Mouse (Mus musculus) ZHBTc4 (cell line): ENCODE results near the gene Grm8.

ENCODE experiments used
- DNase-seq: peaks from one replicate; pipeline ENCODE4 v3.0.0-alpha.2; 2011; ENCODE audit warnings: low read depth, low spot score

Gene Grm8

DNA sequence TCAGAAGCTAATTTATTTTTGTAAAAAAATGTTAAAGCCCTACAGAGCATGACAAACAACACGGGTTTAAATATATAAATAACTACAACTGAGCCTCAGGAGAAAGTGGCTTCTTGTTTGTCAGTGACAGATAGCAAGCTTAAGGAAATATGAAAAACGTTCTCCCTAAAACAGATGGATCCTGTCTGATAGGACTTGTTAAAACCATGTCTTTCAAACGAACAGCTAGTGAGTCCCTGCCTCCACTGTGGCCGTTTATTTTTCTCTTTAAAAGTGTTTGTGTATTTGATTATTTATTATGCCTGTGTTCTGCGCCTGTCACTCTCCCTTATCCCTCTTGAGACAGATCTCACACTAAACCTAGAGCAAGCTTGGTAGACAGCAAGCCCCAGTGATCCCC lies 489.9 kb downstream of the Grm8 start:
- no peak for DNase-seq

DNA sequence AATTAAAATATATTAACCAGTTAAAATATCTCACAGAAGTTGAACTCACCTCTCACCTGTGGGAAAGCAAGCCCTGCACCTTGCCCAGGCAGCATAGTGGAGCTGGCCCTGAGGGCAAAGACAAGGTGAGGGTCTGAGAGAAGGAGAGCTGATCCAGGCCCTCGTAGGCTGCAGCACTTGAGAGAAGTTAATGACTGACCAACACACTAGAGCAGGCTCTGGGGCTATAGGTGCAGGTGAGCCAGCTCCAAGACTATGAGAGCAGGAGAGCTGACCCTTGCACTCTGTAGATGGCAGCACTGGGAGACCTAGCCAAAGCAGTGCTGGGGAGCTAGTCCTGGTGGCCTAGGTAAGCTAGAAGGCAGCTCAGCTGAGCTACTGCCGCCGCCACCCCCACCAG lies 499.1 kb downstream of the Grm8 start:
- peak; percentile 15 for DNase-seq

DNA sequence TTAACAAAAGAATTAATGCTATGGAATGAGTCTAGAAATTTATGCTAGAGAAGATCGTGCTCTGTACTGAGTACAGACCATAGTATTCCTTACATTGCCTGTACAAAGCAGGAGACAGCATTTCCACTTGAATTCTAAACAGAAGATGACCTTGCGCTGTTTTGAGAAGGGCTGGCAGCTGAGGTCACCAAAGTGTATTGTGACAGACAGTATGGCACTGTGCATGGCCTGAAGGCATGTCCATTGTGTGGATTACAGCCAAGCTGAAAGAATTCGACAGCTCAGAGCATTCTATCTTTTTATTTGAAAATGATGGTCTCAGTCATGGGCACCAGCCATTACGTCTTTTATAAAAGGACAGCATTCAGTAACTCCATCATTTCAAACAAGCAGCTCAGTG lies 517.5 kb downstream of the Grm8 start:
- DNase-seq: peak; percentile 43

DNA sequence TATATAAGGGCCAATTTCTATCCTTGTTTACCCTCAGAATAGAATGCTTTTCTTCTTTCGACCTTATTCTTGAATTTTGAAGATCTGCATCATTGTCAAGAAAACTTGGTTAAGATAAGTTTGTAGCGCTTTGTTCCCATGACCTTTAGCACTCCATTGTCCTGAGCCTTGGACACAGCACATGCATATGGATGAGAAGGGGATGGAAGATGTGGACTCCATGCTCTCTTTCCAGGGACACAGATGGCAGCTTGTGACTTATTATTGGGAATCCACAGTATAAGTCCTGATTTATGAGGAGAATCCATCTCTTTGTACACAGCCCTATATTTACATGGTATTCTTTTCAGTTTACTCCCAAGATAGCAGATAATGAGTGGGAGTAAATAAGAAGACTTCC lies 554.5 kb downstream of the Grm8 start:
- no peak for DNase-seq

DNA sequence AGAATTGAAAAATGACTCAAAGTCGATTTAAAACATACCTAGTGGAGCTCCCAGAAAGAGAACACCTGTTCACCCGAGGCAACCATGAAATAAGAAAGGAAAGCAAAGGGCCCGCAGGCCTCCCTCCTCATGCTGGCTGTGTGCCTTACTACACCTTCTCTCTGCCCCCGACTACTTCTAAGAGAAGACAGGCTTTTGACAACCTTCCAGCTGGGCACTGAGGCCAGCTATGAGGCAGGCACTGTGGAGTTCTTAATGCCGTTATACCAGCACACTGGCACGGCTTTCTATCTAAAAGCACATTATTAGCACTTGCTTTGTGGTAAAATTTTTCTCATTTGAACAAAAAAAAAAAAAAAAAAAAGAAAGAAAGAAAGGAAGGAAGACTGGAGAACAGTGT lies 589.5 kb downstream of the Grm8 start:
- DNase-seq: no peak

DNA sequence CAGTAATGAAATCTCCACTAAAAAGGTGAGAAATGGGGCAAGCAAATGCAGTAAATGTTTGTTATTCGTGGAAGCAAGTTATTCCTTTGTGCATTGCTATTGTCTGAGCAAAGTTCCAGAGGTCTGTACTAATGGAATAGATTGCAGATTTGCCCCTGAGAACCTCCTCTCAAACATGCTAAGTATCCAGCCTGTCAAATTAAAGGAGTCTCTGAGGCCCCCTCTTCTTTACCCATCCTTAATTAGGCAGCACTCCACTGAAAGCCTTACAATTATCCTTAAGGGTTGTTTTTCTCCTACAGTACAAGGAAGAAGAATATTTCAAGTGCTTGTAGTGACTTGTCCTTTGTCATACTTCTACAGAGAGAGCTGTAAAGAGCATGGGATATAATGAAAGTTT lies 617.4 kb downstream of the Grm8 start:
- no peak for DNase-seq

DNA sequence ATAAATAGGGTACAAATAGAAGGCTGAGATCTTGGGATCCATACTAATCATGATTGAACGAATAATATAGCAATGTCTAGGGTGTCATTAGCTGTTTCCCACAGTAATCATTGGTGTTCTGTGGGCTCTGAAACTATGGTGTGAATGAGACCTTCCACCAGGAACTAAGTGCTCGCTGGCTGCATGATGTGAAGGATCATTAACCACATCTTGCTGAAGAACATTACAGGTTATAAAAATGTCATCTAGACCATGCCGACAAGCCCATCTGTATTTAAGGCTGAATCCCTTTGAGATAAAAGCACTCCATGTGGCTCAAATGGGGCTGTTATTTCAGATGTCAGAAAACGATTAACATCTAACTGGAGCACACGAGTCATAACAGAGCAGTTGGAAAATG lies 674.0 kb downstream of the Grm8 start:
- no peak for DNase-seq

DNA sequence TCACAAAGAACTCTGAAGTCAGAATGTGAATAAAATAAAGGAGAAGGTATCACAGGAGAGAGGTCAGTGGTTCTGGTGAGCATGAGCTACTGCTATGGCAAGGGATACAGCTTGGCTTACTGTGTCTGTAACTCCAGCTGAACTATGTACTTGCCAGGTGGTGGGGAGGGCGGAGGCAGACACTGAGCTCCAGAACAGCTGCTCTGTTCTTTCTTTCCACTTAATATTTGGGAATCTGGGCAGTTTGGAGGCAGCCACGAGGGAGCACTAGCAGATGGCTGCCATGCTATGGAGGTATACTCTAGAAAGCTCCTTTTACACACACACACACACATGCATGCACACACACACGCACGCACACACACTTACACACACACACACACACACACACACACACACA lies 726.5 kb downstream of the Grm8 start:
- no peak for DNase-seq

DNA sequence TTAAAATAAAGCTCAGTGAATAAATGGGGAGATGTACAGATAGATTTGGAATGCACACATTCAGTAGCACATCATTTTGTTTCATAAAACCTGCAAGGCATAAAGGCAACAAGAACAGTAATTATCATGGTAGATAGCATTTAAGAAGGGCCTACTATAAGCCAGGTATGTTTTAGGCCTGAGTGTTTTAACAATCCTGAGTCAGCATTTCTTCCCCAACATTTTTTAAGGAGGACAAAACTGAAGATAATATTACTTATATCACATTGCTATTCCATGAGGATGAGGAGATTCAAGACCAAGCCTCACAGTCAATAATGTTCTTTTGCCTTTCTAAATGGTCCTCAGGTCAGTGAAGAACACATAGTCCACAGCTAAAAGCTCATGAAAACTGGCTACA lies 762.6 kb downstream of the Grm8 start:
- no peak for DNase-seq

DNA sequence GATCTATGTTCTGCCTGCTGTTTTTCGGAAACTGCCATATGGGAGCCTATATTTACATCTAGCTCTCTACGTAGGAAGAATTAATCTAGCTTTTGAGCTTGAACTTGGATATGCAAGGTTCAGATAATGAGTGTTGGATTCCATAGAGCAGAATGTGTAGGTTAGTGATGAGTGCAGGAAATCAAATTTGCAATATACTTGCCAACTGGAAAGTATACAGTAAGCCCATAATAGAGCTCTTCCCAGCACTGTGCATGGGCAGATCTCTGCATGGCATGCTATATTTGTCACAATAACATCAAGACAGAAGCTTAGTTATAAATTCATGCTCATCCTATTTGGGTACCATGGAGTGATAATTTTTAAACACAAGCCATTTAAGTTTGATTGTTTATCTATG lies 763.9 kb downstream of the Grm8 start:
- no peak for DNase-seq

DNA sequence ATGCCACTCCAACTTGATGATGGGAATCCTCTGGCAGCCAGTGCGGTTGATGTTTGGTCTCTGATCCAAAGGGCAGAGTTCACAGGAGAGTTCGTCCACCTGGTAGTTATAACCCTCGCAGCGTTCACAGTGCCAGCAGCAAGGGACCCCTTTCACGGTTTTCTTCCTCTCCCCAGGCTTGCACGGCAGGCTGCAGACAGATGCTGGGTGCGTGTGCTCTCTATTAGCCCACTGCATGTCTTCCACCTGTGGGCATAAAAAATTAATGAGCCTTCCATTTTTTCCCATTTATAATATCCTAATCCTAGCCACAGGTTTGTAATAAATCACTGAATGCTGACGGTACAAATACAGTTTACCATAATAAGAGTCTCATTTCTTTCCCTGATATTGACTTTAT lies 771.2 kb downstream of the Grm8 start:
- DNase-seq: no peak

DNA sequence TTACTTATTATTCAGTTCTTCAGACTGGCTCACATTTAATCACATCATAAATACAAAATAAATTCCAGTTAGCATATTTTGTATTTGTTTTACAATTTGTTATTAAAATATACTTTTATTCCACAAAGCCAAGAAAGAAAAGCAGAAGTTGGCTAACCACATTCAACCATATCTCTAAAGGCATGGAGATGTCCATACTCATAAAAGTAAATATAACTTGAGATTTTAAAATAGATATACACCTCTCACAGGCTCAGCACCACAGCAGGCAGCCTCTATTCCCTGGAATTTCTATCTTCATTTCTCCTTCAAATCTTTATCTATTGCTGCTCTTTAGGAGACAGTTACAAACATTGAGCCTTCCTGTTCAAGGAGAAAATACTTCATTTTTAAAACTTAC lies 774.5 kb downstream of the Grm8 start:
- DNase-seq: no peak

DNA sequence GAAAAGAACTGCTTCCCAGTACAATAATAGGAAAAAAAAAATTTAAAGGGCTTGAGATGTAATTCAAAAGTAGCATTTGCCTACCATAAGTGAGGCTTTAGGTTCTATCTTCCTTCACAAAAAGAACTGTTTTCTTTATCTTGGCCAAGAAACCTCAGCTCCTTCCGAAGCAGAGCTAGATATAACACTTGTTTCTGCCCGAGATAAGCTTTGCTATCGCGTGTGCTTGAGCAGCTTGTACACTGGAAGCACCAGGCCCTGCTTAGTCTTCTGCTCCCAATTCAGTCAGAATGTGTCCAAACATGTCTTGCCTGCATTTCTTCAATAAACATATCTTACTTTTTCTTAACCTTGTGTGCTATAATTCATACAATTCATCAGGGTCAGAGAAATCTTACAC lies 783.8 kb downstream of the Grm8 start:
- no peak for DNase-seq

DNA sequence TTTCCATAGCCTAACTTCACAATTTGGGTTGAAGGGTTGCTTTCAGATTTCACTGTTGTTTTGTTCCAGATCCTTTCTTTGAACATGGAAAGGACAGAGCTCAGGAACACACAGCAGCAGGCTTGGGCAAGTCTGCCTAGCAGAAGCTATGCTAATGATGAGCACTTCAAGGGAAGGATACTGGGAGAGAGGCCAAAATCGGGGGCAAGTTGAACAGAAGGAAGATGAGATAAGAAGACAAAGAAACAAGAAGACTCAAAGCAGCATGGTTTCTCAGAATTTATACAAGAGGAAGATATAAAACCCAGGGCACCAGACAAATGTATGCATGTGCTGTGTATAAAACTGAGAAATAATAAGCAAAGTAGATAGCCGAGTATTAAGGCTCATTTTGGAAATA lies 786.7 kb downstream of the Grm8 start:
- peak; percentile 34 for DNase-seq

DNA sequence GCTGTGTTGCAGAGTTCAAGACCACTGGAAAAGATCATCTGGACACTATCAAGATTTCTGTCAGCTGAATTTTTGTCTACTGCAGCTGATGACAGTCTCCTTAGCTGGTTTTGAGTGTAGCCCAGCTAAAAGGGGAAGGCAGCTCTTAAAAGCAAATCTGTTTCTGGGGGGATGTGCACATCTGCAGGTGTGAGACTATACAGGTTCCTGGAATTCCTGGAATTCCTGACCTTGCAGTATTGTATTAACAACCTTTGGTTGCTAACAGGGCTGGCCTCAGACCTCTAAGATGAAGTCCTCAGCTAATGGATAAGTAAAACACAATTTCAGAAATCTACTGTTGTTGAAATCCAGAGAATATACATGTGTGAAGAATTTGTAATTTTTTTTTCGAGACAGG lies 788.7 kb downstream of the Grm8 start:
- peak; percentile 78 for DNase-seq

DNA sequence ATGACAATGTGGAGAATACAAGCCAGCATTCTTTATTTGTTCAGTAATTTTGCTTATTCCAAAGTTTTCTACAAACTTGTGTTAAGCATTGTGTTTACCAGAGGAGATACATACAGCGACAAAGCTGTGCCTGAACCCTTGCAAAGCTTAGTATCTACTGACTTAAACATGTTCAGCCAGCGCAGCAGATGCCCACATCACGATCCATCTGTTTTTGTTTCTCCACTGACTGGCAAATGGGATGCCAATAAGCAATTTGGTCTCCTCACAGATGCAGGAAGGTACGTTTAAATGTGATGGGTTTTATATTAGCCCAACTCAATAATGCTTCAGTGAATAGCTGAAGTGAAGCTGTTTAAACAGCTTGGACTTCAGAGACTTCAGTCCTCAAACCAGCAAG lies 794.8 kb downstream of the Grm8 start:
- DNase-seq: no peak

DNA sequence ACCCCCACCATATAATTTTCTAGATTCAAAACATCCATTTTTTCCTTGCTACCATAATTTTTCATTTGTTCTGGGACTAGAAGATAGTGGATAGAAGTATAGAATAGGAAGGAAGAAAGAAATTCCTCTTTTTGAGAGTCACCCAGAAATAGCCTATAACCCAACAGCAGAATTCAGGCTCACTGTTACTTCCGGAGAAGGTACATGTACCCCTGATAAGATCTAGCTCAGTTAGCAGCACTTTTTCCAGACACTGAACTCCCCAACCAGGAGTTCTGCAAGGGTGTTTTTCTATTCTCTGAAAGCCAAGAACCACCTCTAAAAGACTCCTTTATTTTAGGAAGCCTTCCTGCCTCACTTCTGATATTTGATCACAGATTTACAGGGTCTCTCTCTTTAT lies 816.4 kb downstream of the Grm8 start:
- no peak for DNase-seq

DNA sequence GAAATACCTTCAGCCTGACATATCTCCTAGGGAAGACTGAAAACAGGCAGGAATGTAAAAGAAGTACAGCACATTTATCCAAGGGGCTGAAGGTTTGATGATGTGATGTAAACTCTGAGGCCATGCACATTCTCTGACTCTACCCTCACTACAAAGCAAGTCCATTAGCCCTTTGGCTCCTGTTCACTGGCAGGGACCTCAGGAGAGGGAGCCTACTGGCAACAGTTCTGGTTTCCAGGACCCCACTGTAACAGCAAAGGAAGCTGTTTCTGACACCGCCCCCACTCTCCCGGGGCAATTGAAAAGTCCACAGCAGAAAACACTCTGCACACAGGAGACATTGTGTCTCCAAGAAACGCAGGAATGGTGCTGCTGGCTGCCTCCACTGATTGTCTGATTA lies 817.6 kb downstream of the Grm8 start:
- DNase-seq: no peak

DNA sequence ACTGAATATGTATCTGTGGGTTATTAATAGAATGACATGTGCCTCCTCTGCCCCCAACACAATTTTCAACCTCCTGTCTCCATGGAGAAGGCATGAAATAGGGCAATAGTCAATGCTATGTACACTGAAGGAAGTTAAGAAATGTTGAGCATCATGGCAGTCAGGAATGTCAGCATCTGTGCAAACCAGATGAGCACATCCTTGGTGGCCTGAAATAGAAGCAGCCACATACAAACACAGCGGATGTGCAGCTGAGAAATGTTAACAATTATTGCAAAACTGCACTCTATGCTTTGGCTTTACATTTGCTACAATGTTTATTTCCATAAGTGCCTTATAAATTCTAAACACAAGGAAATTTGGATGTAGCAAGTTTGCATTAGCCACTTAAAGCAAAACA lies 819.0 kb downstream of the Grm8 start:
- DNase-seq: no peak

DNA sequence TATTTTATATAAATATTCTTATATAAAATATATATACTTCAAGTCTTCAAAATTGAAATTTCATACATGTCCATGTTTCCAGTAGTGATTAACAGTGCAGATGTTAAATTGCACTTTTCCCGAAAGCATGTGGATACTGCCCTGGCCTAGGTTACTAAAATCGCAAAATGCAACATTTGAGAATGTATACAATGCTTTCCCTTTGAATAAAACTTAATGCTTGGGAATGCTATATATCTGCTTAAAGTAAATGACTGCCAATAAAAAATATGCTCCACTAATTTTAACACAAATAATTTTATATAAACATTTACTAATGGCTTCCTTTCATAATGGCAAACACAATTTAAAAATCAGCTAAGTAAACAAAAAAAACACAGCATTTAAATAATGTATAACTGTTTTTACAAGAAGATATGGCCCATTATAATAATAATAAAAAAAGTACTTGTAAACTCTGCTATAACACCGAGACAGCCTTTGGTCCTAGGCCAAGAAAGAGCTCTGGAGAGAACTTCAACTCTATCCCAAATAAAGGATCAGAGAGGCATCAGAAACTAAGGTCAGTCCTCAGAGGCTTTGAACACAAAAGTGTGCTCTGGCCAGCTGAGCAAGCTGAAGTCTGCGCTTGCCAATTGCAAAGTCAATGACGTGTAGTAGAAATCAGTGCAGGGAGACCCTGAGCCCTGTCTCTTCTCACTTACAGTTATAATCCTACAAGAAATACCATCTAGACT lies 820.5 kb downstream of the Grm8 start:
- DNase-seq: no peak

DNA sequence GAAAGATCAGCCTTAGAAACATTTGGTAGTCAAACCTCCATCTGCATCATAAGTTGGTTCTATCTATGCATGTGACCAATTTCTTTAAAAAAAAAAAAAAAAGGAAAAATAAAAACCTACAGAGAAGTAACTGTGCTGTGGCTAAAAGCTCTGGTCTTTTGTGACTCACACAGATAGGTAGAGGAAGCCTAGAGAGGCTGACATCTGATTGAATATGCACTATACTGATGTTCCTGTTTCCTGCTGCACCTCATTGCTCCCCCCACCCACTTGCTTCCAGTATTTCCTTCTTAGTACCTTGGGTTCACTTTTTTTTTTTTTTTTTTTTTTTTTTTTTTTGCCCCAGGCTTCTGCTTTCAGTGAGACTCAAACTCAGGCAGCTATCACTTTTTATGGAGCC lies 824.6 kb downstream of the Grm8 start:
- no peak for DNase-seq

DNA sequence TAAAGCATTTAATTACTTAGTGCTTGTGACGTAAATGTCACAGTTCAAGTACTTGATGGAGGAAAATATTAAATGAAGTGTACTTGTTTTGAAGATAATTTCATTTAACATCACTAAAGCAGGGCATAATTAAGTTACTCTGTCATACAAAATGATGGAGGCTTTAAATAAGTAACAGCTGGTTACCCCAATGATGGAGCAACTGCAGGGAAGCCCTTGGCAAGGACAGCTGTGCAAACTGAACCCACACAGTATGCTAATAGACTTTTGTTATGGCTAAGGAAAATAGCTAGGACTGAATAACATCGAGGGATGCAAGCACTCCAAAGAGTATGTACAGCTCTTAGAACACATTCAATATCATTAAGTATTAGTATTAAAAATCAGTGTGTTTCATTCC lies 829.6 kb downstream of the Grm8 start:
- DNase-seq: no peak

DNA sequence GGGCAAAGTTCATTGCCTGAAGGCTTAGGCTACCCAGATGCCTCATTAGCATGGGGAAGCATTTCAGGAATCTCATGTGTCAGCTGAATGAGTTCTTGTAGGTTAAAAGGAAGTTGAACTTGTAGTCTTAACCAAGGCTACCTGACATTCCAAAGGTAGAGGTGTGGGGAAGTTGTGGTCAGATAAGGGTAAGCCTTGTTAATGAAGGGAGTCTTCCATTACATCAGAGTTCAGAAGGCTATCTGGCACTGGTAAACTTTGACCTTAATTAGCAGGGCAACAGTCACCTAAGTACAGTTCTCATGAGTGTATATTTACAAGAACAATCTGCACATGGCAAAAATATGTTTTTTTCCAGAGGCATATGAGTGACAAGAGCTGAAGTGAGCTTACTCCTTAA lies 870.0 kb downstream of the Grm8 start:
- DNase-seq: peak; percentile 20

DNA sequence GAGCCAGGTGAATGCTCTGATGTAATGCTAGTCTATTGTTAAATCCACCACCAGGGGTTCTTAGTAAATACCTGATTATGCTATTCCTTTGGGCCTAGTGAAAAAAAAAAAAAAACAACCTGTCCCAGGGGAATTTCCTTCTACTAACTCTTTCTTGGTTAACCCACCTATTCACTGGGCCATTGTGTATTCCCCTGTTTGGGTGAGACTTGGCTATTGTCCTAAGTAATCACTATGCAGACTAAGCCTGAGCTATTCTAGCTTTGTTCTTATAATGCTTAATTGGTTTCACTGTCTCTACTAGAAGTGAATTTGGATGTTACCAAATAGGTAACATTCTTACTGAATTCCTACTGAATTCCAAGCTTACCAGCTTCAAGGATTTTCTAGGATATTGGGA lies 872.4 kb downstream of the Grm8 start:
- DNase-seq: peak; percentile 77
